Mouse (Mus musculus) right cerebral cortex, postnatal 25 days (tissue): Measurements from ENCODE around the gene Nrm.

Source experiments
- DNase-seq: peaks from one replicate; pipeline ENCODE4 v3.0.0; 2022

Nrm gene

DNA sequence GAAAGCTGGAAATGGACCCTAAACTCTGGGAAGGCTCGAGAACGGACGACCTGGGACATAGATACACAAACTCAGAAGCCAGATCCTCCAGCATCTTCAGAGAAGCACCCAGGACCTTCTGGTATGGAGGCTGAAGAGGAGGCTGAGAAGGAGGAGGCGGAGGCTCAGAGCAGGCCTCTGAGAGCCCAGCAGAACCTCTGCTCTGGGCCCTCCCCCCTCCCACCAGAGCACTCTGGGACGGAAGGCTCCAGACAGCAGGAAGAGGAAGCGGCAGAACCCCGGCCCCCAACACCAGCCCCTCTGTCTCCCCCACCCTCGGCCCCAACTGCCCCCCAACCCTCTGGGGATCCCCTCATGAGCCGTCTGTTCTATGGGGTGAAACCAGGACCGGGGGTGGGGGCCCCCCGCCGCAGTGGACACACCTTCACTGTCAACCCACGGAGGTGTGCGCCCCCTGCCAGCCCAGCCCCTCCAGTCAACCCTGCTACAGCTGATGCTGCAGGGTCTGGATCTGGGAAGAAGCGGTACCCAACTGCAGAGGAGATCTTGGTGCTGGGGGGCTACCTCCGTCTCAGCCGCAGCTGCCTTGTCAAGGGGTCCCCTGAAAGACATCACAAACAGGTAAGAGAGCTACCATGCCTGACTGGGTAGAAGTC lies 7.2 kb downstream of the Nrm start:
- DNase-seq, result no peak

DNA sequence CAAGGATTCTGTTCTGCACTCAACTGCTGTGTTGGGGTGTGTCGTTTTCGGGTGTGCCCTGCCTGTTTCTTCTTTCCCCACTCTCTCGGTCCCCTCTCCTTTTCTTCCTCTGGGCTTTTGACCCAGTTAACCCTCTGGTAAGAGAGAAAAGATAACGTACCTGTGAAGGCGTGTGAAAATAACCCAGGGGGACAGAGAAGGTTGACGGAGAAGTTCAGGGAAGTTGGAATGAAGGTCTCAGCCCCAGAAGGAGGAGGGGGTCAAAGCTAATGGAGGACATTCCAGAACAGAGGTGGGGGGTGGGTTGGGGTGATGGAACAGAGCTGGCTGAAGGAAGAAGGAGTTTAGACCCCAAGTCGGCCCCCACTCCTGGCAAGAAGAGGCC lies 7.8 kb downstream of the Nrm start:
- no peak for DNase-seq

DNA sequence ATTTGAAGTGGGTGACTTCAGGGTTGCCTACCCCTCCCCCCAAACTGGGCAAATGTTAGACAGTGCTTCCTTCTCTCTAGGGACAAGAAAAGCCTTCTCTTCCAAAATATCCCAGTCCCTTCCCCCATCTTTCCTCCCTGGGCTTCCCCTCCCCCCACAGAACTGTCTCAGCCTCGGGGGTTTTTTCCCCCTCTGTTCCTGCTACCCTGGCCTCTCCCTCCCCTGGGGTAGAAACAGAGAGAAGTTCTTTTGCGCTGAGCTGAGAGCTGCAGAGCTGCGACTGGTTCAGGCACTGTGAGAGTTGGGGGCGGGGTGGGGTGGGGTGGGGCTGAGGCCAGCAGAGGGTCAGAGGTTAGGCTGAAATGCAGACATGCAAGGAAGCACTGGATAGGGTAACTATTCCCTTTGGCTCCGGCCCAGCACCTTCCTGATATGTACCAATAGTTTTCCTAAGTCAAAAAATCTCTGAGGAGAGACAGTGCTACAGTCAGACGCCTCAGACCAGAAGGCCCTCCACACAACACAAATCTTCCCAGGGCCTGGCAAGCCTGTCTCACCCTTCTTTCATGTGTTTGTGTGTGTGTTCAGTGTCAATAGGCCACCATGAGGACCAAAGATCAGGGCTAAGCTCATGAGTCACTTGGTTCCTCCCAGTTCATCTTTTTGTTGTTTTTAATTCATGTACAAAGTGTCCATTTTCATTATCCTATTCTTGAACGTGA lies 8.4 kb downstream of the Nrm start:
- DNase-seq, result no peak

DNA sequence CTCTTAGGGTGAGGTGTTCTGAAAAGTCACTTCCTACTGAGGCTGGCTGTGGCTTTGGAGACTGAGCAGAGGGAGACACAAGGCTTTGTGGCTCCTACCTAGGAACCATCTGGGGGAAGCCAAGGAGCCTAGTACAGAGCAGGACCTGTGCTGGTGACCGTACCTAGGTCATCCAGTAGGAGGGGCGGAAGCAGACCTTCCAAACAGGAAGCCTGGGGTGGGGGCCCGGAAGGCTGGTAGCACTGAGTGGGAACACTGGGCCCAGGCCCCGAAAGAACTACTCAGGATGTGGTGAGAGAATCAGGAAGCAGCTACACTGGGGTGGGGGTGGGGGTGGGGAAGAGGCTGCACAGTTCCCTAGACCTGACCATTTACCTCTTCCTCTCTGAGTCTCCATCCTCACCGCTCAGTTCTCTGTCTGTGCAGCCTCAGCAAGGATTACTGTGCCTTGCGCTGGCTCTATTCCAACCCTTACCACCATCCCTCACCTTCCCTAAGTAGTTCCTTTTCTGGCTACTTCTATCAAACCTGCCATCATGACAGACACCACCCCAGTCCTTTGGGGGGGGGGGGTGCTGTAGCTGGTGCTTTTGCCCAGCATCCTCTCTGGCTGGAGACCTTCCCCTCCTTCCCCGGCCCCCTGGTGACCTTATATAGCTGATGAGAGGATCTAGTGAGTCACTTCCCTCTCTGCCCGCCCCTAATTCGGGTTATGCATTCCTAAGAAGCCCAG lies 9.2 kb downstream of the Nrm start:
- DNase-seq, result peak; percentile 35

DNA sequence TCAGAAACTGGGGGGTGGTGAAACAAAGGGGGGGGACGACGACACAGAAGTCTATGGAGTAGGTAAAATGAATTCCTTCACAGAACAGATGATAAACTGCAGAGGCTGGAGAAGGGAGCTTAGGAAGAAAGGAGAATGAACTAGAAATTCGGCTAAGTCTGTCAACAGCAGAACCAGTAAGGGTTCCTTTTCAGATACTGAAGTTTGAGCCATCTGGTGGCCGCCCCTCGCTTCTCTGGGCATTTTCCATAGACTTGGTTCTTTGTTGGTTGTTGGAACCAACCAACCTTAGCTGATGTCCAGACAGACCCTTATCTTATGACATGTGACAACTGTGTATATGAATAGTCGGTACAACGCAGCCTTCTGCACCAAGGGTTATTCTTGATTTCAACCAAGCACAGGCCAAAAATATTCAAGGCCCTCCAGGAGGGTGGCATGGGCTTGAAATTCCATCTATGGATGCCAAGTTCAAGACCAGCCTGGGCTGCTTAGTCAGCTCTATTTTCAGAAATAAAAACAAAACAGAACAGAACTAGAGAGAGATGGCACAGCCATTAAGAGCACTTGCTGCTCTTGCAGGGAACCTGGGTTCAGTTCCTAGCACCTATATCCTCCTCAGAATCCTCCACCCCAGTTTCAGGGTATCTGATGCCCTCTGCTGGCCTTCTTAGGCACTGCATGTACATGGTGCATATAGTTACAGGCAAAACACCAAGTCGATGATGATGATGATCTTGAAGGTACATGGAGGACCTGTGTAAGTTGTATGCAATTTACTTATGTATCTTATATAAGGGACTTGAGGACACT lies 10.0 kb downstream of the Nrm start:
- DNase-seq, result no peak

DNA sequence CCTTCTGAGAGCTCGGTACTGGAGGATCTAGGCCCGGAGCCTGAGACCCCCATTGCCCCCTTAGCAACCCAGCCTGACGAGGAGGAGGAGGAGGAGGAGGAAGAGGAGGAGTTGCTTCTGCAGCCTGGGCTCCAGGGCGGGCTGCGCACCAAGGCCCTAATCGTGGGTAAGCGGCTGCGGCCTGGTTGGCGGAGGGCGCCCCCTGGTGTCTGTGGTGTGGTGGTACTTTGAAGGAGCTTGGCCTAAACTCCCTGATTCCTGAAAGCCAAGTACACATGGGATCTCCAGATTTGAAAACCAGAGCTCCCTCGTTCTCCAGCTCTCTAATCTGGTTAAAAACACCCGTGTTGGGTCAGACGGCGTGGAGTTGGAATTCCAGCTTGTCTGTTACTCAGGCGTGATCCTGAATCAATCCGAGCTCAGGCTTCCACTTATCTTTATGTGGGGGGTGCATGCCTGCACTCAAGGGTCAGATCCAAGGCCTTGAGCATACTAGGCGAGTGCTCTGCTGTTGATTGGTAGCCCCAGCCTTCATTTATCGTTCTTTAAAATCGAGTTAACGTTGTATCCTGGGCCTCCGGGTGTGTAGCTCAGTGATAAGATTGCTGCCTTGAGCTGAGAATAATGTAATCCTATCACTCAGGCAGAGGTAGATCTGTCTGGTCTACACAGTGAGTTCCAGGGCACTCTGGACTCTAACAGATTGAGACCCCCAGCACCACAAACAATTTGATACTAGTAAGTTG lies 12.8 kb downstream of the Nrm start:
- DNase-seq, result peak; percentile 85

DNA sequence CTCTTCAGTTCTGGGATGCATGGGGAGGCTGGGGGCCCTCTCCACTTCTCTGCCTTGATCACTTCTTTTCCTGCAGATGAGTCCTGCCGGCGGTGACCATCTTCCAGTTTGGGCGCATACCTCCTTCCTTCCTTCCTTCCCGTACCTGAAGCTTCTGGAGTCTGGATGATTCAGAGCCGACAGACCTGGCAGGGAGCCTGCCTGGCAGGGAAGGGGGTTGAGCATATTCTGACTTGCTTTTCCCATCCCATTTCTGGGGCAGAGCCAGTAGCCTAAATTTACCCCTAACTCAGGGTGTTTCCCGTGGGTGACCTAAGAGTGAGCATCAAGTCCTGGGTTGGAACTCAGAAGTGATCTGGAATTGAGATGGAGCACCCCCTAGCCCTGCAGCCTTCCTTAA lies 13.6 kb downstream of the Nrm start:
- DNase-seq, result peak; percentile 68

DNA sequence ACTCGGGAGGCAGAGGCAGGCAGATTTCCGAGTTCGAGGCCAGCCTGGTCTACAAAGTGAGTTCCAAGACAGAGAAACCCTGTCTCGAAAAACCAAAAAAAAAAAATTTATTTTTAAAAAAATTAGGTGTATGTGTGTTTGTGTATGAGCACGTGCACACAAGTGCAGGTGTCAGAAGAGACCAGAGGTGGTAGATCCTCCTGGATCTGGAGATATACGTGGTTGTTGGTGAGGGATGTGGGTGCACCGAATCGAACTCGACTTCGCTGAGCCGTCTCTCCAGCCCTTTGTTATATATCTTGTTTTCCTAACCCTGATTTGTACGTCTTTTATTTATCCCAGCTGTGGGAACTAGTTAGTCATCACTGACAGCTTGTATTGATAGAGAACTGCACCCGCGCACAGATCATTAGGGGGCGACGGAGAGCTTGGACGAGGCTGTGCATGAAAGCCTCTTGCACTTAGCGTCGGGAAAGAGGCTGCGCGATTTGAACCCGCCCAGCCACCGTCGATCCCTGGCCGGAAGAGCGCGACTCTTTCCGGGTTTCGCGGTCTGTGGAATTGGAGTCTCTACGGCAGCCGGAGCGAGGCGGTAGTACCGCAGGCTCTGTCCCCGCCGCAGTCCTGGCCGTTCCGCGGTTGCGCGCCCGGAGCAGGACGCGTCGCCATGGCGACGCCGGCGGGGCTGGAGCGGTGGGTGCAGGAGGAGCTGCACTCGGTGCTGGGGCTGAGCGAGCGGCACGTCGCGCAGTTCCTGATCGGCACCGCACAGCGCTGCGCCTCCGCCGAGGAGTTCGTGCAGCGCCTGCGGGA lies 18.3 kb downstream of the Nrm start, which contains the start of gene Dhx16:
TSS of gene Dhx16 (plus strand) at position 575 of the 813 bp plus-strand sequence.
- DNase-seq, result peak; percentile 95

DNA sequence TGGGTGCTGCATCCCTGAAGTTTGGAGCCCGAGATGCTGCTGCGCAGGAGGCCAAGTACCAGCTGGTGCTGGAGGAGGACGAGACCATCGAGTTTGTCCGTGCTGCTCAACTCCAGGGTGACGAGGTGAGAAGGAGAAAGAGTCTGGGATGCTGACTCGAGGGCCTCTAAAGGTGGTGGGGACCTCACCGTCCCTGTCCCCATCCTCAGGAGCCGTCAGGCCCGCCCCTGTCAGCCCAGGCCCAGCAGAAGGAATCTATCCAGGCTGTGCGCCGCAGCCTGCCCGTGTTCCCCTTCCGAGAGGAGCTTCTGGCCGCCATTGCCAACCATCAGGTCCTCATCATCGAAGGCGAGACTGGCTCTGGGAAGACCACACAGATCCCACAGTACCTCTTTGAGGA lies 21.8 kb downstream of the Nrm start:
- no peak for DNase-seq

DNA sequence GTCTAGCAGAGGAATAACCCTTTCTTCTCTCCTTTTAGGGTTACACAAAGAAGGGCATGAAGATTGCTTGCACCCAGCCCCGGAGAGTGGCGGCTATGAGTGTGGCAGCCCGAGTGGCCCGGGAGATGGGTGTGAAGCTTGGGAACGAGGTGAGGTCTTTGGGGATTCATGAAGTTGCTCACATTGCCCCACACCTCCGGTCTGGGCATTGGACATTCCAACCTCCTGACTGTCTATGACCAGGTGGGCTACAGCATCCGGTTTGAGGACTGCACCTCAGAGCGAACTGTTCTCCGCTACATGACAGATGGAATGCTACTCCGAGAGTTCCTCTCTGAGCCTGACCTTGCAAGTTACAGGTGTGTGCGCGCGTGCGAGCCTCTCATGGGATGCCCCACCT lies 22.7 kb downstream of the Nrm start:
- no peak for DNase-seq

DNA sequence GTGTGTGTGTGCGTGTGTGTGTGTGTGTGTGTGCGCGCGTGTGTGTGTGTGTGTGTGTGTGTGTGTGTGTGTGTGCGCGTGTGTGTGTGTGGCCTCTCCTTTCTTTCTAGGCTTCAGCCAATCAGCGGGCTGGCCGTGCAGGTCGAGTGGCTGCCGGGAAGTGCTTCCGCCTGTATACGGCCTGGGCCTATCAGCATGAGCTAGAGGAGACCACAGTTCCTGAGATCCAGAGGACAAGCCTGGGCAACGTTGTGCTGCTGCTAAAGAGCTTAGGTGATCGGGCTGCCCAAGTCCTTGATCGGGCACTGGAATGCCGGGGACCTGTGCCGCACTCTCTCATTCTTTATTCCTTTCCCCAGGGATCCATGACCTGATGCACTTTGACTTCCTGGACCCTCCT lies 26.6 kb downstream of the Nrm start:
- DNase-seq, result no peak

DNA sequence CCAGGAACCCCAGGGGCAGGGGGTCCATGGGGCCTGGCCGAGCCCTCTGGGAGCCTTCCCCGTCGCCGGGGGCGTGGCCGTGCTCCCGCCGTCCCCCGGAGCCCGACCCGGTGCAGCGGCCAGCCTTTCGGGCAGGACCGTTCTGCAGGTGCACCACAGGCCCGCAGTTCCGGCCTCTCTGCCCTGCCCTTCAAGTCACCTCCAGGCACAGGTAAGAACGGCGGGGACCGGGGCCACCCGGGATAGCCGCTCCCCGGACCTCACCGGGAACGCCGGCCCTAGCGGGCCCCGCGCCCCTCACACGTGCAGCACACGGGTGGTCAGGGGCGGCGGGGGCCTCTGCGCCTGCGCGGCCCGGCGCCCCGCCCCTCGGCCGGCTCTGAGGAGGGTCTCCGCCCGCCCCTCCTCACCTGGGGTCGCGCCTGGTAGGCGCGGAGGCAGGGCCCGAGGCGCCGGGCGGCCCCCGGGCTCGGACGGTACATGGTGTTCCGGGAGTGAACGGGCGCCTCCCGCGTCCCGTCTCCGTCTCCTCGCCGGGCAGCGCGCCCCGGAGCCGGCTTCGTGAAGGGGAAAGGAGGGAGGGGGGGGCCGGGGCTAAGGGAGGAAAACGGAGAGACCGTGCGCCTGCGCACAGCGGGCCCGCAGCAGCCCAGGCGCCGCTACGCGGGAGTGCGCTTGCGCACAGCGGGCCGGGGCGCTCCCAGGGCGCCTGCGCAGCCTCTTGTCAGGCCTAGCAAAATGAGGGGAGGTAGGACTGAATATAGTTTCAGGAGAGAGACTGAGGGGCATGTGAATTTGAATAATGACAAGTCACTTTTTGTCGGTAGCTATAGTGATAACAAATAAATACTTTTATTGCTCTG lies 35.9 kb downstream of the Nrm start, which contains the start of gene 2310061I04Rik:
TSS of gene 2310061I04Rik (minus strand) at position 651 of the 863 bp plus-strand sequence.
- DNase-seq, result peak; percentile 93

DNA sequence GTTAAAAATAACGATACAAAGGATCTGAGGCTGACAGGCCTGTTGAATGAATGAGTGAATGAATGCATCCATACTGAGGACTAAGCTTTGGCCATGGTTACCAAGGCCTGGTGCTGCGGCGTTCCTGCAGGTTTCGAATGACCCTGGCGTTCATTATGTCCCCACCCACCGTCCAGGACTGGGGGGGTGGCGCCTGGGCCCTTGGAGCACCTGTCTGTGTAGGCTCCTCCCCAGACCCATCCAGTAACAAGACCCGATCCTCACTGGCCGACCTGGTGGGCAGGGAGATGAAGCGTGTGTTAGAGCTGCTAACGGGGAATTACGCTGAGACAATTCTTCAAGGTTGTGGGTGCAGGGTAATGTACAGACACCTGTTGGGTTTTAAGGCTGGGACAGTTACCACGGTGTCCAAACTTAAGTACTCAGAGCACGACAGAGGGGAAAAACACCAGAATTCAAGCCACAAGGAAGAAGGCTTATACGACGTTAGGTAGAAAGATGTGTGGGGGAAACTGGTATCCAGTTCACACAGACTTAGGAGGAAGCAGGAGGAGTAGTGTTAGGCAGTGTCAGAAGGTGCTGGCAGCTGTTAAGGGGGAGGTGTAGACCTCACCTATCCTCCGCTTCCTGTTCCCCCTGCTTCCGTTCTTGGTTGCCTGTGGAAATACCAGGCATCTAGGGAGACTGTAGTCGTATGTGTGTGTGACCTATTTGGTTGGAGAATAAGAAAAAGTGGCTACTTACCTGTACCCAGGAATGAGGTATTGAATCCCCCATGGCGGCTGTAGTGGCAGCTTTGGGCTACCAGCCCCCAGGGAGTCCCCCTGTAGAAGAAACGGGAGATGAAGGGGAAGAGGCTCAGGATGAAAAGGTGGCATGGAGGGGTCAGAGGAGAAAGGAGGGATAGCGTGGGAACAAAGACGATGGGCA lies 36.8 kb downstream of the Nrm start:
- no peak for DNase-seq

DNA sequence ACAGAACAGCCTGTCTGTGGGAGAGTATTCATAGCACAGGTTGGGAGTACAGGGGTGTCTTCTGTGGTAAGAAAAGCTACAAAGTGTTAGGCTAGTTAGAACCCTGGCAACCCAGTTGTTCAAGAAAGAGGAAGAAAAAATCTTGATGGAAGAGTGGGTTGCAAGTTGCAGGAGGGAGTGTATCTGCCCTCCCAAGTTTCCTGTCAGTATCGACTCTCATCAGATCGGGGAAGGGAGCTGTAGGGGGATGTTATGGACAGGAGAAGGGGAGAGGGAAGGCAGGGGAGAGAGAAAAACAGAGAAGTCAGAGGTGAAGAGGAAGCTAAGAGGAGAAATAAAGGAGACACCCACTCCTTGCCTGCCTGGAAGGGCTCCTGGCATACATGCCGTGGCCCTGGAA lies 39.5 kb downstream of the Nrm start:
- DNase-seq, result no peak

DNA sequence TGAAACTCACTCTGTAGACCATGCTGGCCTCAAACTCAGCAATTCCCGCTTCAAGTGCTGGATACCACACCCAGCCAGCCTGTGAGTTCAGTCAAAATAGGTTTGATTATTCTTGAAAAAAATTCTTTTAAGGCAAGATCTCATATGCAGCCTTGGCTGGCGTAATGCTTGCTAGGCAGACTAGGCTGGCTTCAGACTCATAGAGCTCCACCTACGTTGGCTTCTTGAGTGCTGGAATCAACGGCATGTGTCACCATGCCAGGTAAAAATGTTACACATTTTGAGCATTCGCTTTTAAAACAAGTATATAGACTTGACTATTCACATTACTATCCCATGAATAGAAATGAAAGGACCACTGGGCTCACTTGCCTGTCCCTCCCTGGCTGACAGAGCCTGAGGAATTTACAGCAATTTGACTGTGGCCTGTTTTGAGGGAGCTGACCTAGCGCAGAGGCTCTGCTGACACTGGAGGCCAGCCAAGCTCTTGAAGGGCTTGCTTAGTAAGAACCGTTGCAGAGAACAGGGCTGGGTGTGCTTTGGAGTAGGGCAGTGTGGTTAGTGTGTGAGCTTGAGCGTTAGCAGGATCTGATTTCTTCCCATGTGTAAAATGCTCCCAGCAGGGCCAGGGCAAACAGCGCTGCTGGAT lies 42.3 kb downstream of the Nrm start:
- DNase-seq, result no peak

DNA sequence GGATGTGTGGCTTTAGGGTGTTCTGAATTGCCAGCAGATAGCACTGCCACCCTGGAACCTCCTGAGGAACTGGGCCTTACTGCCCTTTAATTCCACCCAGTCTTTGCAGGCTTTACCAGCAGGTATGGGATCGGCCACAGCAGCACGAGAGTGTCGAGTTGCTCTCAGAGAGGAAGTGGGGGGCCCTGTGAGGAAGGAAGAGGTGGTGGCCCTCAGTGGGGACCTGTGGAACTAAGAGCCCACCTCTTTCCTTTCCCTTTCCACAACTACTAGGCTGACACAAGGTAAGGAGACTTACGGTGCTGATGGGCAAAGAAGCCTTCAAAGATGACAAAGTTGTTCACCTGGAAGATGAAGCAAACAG lies 42.9 kb downstream of the Nrm start:
- no peak for DNase-seq

DNA sequence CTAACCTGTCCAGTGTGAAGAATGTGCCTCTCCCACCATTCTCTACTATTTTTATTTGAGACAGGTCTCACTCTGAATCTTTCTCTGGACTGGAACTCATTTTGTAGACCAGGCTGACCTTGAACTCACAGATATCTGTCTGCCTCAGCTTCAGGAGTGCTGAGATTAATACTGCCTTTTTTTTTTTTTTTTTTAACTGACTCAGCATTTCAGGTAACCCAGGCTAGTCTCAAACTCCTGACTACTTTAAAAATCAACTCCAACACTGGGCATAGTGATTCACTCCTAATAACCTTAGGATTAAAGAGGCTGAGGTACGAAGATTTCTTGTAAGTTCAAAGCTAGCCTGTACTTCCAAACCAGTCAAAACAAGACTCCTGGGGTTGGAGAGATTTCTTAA lies 44.5 kb downstream of the Nrm start:
- DNase-seq, result no peak

DNA sequence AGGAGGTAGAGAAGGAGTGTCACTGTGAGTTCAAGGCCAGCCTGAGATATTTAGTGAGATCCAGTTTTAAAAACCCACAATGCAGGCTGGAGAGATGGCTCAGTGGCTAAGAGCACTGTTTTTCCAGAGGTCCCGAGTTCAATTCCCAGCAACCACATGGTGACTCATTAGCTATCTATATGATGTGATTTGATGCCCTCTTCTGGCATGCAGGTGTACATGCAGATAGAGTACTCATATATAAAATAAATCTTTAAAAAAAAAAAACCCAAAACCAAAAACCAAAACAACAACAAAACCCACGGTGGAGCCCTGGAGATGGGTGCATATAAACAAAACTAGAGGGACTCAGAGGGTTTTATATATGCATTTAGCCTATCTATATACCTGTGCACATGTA lies 46.5 kb downstream of the Nrm start:
- DNase-seq, result no peak
